Mouse (Mus musculus) CH12.LX (cell line): ENCODE data around the gene 1700020N01Rik. TPM values are rescaled to one million over a fixed set of nuclear protein-coding genes. Genes with fewer than 3 reads are reported as not detected.

Experiments used
- DNase-seq: peaks from one replicate; pipeline ENCODE4 v3.0.0-alpha.2; 2013; ENCODE audit errors: extremely low read depth
- H3K27ac ChIP-seq: 2 replicates; pipeline ENCODE4 v1.5.1; 2012; ENCODE audit warnings: low read depth, mild to moderate bottlenecking, control low read depth, moderate library complexity; ENCODE audit not compliant: insufficient read depth
- H3K27me3 ChIP-seq: replicated peaks from 2 replicates; pipeline ENCODE3; 2012; ENCODE audit warnings: inconsistent platforms
- H3K36me3 ChIP-seq, 2 experiments: replicated peaks in 1 of 2; 2 replicates each; pipeline versions ENCODE3 to v1.6.1; 2012; ENCODE audit warnings: inconsistent platforms in 1 of 2, low read length in 1 of 2, mild to moderate bottlenecking in 1 of 2, mixed read lengths in 1 of 2, moderate library complexity in 1 of 2; ENCODE audit not compliant: control insufficient read depth in 1 of 2, insufficient read depth in 1 of 2
- H3K4me1 ChIP-seq, 2 experiments: 2 replicates each; pipeline ENCODE4 v1.6.1; 2012; ENCODE audit warnings: inconsistent platforms in 1 of 2, moderate library complexity in 1 of 2; ENCODE audit not compliant: insufficient read depth in 2 of 2, control insufficient read depth in 1 of 2
- H3K4me2 ChIP-seq: 2 replicates; pipeline ENCODE4 v1.6.1; 2012; ENCODE audit warnings: low read depth, mild to moderate bottlenecking, control low read depth; ENCODE audit not compliant: poor library complexity, insufficient read depth, severe bottlenecking
- H3K4me3 ChIP-seq, 3 experiments: fragments of 150-350 bp in 1 of 3; sonication (generic) in 1 of 3; replicated peaks in 1 of 3; 2 replicates each; pipeline versions ENCODE3 to v1.5.1; 2011 to 2012; ENCODE audit warnings: low read depth in 2 of 3, low read length in 2 of 3, mild to moderate bottlenecking in 2 of 3, moderate library complexity in 2 of 3, control low read depth in 1 of 3, improper control_type of control experiment in 1 of 3, inconsistent platforms in 1 of 3, mixed read lengths in 1 of 3; ENCODE audit not compliant: poor library complexity in 1 of 3
- H3K79me2 ChIP-seq: replicated peaks from 2 replicates; pipeline ENCODE4 v1.6.1; 2012; ENCODE audit warnings: mild to moderate bottlenecking, moderate library complexity; ENCODE audit not compliant: control insufficient read depth, poor library complexity, insufficient read depth, severe bottlenecking; ENCODE audit errors: extremely low read depth
- H3K9ac ChIP-seq: 2 replicates; pipeline ENCODE4 v1.6.1; 2012; ENCODE audit warnings: low read depth, mild to moderate bottlenecking, control low read depth, moderate library complexity; ENCODE audit not compliant: insufficient read depth
- H3K9me3 ChIP-seq: replicated peaks from 2 replicates; pipeline ENCODE3; 2012; ENCODE audit warnings: low read length, inconsistent platforms, mixed read lengths
- CHD1 ChIP-seq: IDR thresholded peaks from 2 replicates; pipeline ENCODE4 v1.6.1; 2012; ENCODE audit warnings: low read depth, low read length, improper control_type of control experiment, inconsistent platforms
- CHD2 ChIP-seq: IDR thresholded peaks from 2 replicates; pipeline ENCODE4 v1.6.1; 2011; ENCODE audit warnings: low read length, improper control_type of control experiment
- CTCF ChIP-seq, 2 experiments: IDR thresholded peaks in 1 of 2; conservative IDR thresholded peaks in 1 of 2; 2 replicates each; pipeline ENCODE4 v1.5.1; 2011 to 2012; ENCODE audit warnings: low read depth in 2 of 2, low read length in 2 of 2, improper control_type of control experiment in 1 of 2, inconsistent platforms in 1 of 2, mild to moderate bottlenecking in 1 of 2, moderate library complexity in 1 of 2
- E2F4 ChIP-seq: IDR thresholded peaks from 2 replicates; pipeline ENCODE4 v1.6.1; 2011; ENCODE audit warnings: low read depth, low read length, improper control_type of control experiment; ENCODE audit not compliant: insufficient replicate concordance
- ELF1 ChIP-seq: IDR thresholded peaks from 2 replicates; pipeline ENCODE4 v1.6.1; 2014; ENCODE audit warnings: low read depth, mild to moderate bottlenecking, inconsistent platforms, low read length, improper control_type of control experiment
- EP300 ChIP-seq: IDR thresholded peaks from 2 replicates; pipeline ENCODE4 v1.6.1; 2011; ENCODE audit warnings: low read length, improper control_type of control experiment
- ETS1 ChIP-seq: conservative IDR thresholded peaks from 2 replicates; pipeline ENCODE4 v1.6.1; 2012; ENCODE audit warnings: low read depth, mild to moderate bottlenecking, inconsistent platforms, low read length, improper control_type of control experiment, moderate library complexity
- GABPA ChIP-seq: IDR thresholded peaks from 2 replicates; pipeline ENCODE4 v1.6.1; 2012; ENCODE audit warnings: low read depth, low read length, improper control_type of control experiment, inconsistent platforms; ENCODE audit not compliant: insufficient replicate concordance
- IRF4 ChIP-seq: IDR thresholded peaks from 2 replicates; pipeline ENCODE4 v1.6.1; 2014; ENCODE audit warnings: low read depth, mild to moderate bottlenecking, inconsistent platforms, low read length, improper control_type of control experiment
- JUN ChIP-seq: IDR thresholded peaks from 2 replicates; pipeline ENCODE4 v1.6.1; 2011; ENCODE audit warnings: low read depth, mild to moderate bottlenecking, low read length, improper control_type of control experiment, moderate library complexity; ENCODE audit not compliant: insufficient read depth
- JUND ChIP-seq: conservative IDR thresholded peaks from 2 replicates; pipeline ENCODE4 v1.6.1; 2011; ENCODE audit warnings: low read depth, low read length, improper control_type of control experiment
- KAT2A ChIP-seq: IDR thresholded peaks from 2 replicates; pipeline ENCODE4 v1.6.1; 2012; ENCODE audit warnings: low read length, improper control_type of control experiment, inconsistent platforms; ENCODE audit not compliant: insufficient replicate concordance
- MAX ChIP-seq: IDR thresholded peaks from 2 replicates; pipeline ENCODE4 v1.6.1; 2011; ENCODE audit warnings: low read length, improper control_type of control experiment
- MEF2A ChIP-seq: IDR thresholded peaks from 2 replicates; pipeline ENCODE4 v1.6.1; 2014; ENCODE audit warnings: low read depth, mild to moderate bottlenecking, inconsistent platforms, low read length, improper control_type of control experiment, borderline replicate concordance
- MXI1 ChIP-seq: IDR thresholded peaks from 2 replicates; pipeline ENCODE4 v1.6.1; 2011; ENCODE audit warnings: mild to moderate bottlenecking, low read depth, low read length, improper control_type of control experiment
- MYC ChIP-seq: IDR thresholded peaks from 2 replicates; pipeline ENCODE4 v1.6.1; 2011; ENCODE audit warnings: low read depth, mild to moderate bottlenecking, improper control_type of control experiment, low read length
- NELFE ChIP-seq: IDR thresholded peaks from 2 replicates; pipeline ENCODE4 v1.6.1; 2011; ENCODE audit warnings: low read depth, low read length, improper control_type of control experiment
- NRF1 ChIP-seq: IDR thresholded peaks from 2 replicates; pipeline ENCODE4 v1.6.1; 2014; ENCODE audit warnings: low read depth, mild to moderate bottlenecking, inconsistent platforms, low read length, improper control_type of control experiment, moderate library complexity
- PAX5 ChIP-seq: IDR thresholded peaks from 2 replicates; pipeline ENCODE4 v1.6.1; 2012; ENCODE audit warnings: low read length, inconsistent platforms, mixed read lengths
- POLR2A ChIP-seq: IDR thresholded peaks from 2 replicates; pipeline ENCODE4 v1.6.1; 2011; ENCODE audit warnings: low read depth, mild to moderate bottlenecking, improper control_type of control experiment, low read length
- RAD21 ChIP-seq: IDR thresholded peaks from 2 replicates; pipeline ENCODE4 v1.6.1; 2011; ENCODE audit warnings: low read depth, mild to moderate bottlenecking, low read length, improper control_type of control experiment, moderate library complexity
- RCOR1 ChIP-seq: conservative IDR thresholded peaks from 2 replicates; pipeline ENCODE4 v1.6.1; 2012; ENCODE audit warnings: low read depth, mild to moderate bottlenecking, inconsistent platforms, low read length, improper control_type of control experiment
- SIN3A ChIP-seq: IDR thresholded peaks from 2 replicates; pipeline ENCODE4 v1.6.1; 2012; ENCODE audit warnings: low read length, improper control_type of control experiment, inconsistent platforms
- SMC3 ChIP-seq: IDR thresholded peaks from 2 replicates; pipeline ENCODE4 v1.6.1; 2011; ENCODE audit warnings: low read depth, low read length, improper control_type of control experiment
- TBP ChIP-seq: conservative IDR thresholded peaks from 2 replicates; pipeline ENCODE4 v1.6.1; 2011; ENCODE audit warnings: low read depth, low read length, improper control_type of control experiment
- UBTF ChIP-seq: IDR thresholded peaks from 2 replicates; pipeline ENCODE4 v1.6.1; 2012; ENCODE audit warnings: low read depth, mild to moderate bottlenecking, inconsistent platforms, low read length, improper control_type of control experiment, moderate library complexity
- USF1 ChIP-seq: IDR thresholded peaks from 2 replicates; pipeline ENCODE4 v1.6.1; 2014; ENCODE audit warnings: low read depth, mild to moderate bottlenecking, inconsistent platforms, low read length, improper control_type of control experiment
- dilution Hi-C: fragments of 300-500 bp; cut with MboI; formaldehyde crosslinking; loops from 2 replicates; pipeline ENCODE4 v1.14.3; 2020; ENCODE audit warnings: low sequenced_read_pairs; ENCODE audit not compliant: extremely low pct_unique_long_range_greater_than_20kb, extremely low pct_ligation_motif_present
- in situ Hi-C: fragments of 300-500 bp; cut with MboI; formaldehyde crosslinking; loops from 3 replicates; pipeline ENCODE4 v1.14.3; 2019; ENCODE audit warnings: low sequenced_read_pairs, low pct_ligation_motif_present, low pct_unique_long_range_greater_than_20kb, mixed read lengths
- polyA plus RNA-seq: library from polyadenylated mRNA; unstranded; fragments of >175 nt; gene quantifications from 2 replicates; pipeline ENCODE4 v1.2.1, GENCODE M21; 2012; ENCODE audit warnings: low read depth; ENCODE audit not compliant: insufficient read length
- total RNA-seq, 2 experiments: library from RNA; depleted of rRNA; stranded (reverse); fragments of 300-350 nt in 1 of 2; fragments of >200 nt in 1 of 2; gene quantifications; 2 replicates each; pipeline ENCODE4 v1.2.3; 2012 to 2014

Gene 1700020N01Rik
- total and polyA plus RNA-seq, 3 experiments, result not detected

DNA sequence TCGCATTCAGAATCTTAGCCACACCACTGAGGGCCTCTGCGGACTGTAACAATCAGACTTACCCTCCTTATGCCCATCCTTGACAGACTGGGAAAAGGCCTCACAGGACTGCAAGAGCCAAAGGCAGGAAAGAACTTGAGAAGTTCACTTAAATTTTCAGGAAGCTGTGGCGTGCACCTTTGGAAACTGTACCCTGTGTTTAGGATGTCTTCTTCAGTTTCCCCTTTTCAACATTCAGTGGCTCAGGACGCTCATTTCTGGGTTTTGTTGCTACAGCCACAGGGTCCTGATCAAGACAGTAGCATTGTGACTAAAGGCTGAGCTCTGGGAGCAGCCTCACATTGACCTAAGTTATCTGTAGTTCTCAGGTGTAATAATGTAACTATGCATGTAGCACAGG is 48.2 kb upstream of the 1700020N01Rik start:
- dilution Hi-C loops, result no loop called here
- H3K4me1 ChIP-seq, result no peaks in the 10 kb centered on the region

GRCm38 (mm10) chr10:21545446-21545845 is 47.5 kb upstream of the 1700020N01Rik start:
- H3K27ac ChIP-seq, result no peak overlapping the region
- dilution Hi-C loops, result no loop called here

More for the DNA sequence above, 48.2 kb upstream of the 1700020N01Rik start:
- Histone ChIP-seq H3K79me2 (no peaks in the 10 kb centered on the region), H3K4me2 (no peak overlapping the region), H3K27ac (no peak overlapping the region), H3K4me3 (no peak overlapping the region), H3K27me3 (no peaks in the 10 kb centered on the region), H3K9me3 (no peaks in the 10 kb centered on the region), H3K36me3 (no peaks in the 10 kb centered on the region)
- no peak for DNase-seq
- TF ChIP-seq USF1 (no peak), SIN3A (no peak), UBTF (no peak), TBP (no peak), E2F4 (no peak), EP300 (no peak)
- TF ChIP-seq, all 38 proteins: peak for 0
- in situ Hi-C loops, result no loop called here
- H3K9ac ChIP-seq, result no peak overlapping the region

GRCm38 (mm10) chr10:21548871-21549505 is 44.0 kb upstream of the 1700020N01Rik start:
- H3K4me1 ChIP-seq, result no peaks in the 10 kb centered on the region; a peak in 1 of 4 replicates
- TF ChIP-seq ELF1 (no peak), TBP (no peak), JUN (no peak), RCOR1 (no peak), SMC3 (no peak), NRF1 (no peak), EP300 (no peak), CHD1 (no peak), IRF4 (no peak), MXI1 (no peak), E2F4 (no peak), JUND (no peak), PAX5 (no peak), RAD21 (no peak), CHD2 (no peak), NELFE (no peak), MEF2A (no peak)
- no peaks in the 10 kb centered on the region for H3K79me2 ChIP-seq
- no peak for DNase-seq
- H3K4me3 ChIP-seq, result no peak overlapping the region
- no peaks in the 10 kb centered on the region for H3K27me3 ChIP-seq
- H3K9ac ChIP-seq, result no peak overlapping the region
- H3K4me2 ChIP-seq, result no peak overlapping the region
- in situ Hi-C loops, result no loop called here
- dilution Hi-C loops, result no loop called here
- no peaks in the 10 kb centered on the region for H3K36me3 ChIP-seq
- no peak overlapping the region for H3K27ac ChIP-seq
- H3K9me3 ChIP-seq, result no peaks in the 10 kb centered on the region

More at GRCm38 (mm10) chr10:21545446-21545845, 47.5 kb upstream of the 1700020N01Rik start:
- Histone ChIP-seq H3K79me2 (no peaks in the 10 kb centered on the region), H3K4me3 (no peak overlapping the region), H3K4me1 (no peaks in the 10 kb centered on the region), H3K36me3 (no peaks in the 10 kb centered on the region), H3K27me3 (no peaks in the 10 kb centered on the region), H3K4me2 (no peak overlapping the region), H3K9ac (no peak overlapping the region)
- TF ChIP-seq E2F4 (no peak), MXI1 (no peak), CHD1 (no peak), MYC (no peak), KAT2A (no peak), TBP (no peak), MAX (no peak), SMC3 (no peak), POLR2A (no peak), ETS1 (no peak), RCOR1 (no peak), GABPA (no peak), EP300 (no peak), CTCF (conservative IDR thresholded peaks at IDR 0.05 in 1 of 2, IDR thresholded peaks at IDR 0.05 in 1 of 2; ENCODE audit: low read depth in 2 of 2, low read length in 2 of 2) (no peak)
- TF ChIP-seq, all 38 proteins: peak for 0
- no peaks in the 10 kb centered on the region for H3K9me3 ChIP-seq
- in situ Hi-C loops, result no loop called here
- no peak for DNase-seq
